Mouse (Mus musculus) E14TG2a.4 (cell line): ENCODE results near the gene Auts2.

Experiments used
- CTCF ChIP-seq: conservative IDR thresholded peaks from 2 replicates; pipeline ENCODE4 v1.5.1; 2014; ENCODE audit warnings: low read length
- NANOG ChIP-seq: IDR thresholded peaks from 2 replicates; pipeline ENCODE4 v1.6.1; 2014; ENCODE audit warnings: borderline replicate concordance, low read length, mixed read lengths
- POU5F1 ChIP-seq: IDR thresholded peaks from 2 replicates; pipeline ENCODE4 v1.6.1; 2014; ENCODE audit warnings: low read length, borderline replicate concordance

- TF ChIP-seq CTCF (no peak), NANOG (no peak), POU5F1 (no peak)
Observed at GRCm38 (mm10) chr5:131826362-131827261, 716.5 kb downstream of the Auts2 start.
